Mouse (Mus musculus): ENCODE results near the gene Myo1b.
A peak's percentile ranks its signal among the peaks of the same experiment; 100 is the strongest.

Myo1b gene

DNA sequence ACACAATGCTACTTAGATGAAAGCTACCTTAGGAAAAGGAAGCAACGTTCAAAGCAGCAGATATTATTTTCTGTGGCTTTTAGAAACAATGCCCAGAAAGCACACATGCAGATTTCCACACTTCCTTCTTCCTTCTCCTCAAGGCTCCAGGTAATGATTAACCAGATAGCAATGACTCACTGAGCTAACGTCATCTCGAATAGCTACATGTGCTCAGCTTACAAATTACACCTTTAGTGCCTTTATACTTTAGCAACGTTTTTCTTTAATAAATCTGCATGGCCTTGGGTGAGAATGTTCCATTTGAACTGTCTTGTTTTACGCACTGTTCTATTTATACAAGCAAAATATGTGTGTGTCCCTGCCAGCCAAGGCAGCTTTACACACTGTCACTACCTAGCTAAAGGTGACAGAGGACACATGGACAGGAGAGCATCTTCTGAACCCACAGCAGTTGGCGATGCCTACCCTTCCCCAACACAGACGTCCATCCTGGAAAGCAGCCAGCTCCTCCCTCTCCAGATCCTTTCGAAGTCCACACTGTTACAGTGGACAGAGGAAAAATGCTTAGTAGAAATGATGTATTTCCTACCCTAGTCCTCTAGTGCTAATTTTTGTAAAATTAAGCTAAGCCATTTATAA lies 66.2 kb downstream of the Myo1b start:
- DNase-seq (ENCODE audit: low spot score) = peak; percentile 73

DNA sequence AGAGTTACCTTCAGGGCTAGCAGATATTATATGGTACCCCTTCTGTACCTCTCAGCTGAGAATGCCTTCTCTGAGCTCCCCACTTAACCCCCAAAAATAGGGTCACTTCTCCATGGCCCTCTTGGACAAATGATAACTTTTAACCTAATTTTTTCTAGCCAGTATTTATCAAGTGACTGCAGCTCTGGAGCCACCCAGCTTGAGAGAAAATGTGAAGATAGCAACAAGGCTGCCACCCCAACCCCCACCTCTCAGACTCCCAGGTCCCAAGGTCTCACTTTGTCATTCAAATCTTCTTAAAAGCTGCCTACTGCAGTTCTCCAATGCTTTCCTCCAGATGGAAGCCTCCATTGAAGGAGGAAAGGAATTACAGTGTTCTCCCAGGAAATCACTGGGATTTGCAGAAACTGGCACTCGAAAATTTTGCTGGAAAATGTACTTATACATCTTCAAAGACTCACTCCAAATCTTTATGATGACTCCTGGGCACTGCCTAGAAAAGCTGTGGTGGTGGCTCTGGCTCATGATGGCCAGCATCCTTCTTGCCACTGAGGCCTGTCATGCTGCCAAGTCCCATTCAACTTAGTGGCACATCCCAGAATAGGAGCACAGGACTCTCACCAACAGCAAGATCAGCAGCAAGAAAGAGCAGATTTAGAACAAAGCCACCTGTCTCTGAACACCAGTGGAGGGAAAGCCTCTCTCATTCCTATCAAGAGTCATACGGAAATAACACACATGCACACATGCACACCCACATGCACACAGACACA lies 70.4 kb downstream of the Myo1b start:
- DNase-seq (ENCODE audit: low spot score) = no peak

DNA sequence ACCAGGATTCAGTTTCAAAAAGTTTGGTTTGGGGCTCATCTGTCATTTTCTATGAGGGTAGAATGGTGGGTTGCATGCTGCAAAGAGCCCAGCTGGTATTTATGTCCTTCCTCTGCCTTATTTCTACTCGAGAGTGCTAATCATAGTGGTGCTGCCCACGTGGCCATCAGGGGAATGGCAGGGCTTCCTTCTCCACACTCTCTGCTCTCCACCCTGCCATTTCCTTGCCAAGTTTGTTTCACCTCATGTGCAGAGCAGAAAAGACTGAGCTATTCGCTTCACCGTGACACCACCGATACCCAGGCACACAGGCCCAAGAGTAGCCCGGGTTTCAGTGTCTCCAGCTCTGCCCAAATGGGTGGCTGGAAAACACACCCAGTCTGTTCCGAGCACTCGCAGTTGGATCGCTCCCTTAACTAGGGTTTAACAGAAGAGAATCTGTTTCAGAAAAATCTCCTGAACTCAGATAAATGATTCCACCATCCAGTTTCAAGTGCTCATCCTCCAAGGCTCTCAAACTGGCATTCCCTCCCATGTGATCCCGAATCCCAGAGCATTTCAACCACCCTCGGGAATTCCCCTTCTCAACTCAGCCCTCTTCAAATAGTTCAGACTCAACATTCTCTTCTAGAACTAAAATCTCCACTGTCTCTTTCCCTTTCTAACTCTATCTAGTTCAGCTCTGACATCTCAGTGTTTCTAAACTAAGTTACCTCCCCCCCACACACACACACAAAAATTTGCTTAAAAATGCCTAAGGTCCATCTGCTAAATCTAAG lies 77.8 kb downstream of the Myo1b start:
- DNase-seq (ENCODE audit: low spot score) = no peak

DNA sequence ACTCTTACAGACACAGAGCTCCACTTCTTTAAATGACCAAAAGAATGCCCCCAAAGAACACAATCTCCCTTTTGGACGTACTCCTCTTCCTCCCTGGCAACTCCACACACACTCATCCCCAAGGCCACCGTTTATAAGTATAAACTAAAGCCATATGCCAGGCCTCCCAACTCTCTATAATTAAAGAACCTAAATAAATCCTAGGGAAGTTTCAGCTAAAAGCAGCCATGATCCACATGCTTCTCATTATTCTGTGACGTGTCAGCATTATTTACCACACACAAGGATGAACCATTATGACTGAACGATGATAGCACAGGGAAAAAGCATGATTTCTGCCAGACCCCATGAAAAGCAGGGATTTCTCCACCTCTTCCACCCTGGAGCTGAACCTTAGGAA lies 78.6 kb downstream of the Myo1b start:
- no peak for DNase-seq (ENCODE audit: low spot score)

DNA sequence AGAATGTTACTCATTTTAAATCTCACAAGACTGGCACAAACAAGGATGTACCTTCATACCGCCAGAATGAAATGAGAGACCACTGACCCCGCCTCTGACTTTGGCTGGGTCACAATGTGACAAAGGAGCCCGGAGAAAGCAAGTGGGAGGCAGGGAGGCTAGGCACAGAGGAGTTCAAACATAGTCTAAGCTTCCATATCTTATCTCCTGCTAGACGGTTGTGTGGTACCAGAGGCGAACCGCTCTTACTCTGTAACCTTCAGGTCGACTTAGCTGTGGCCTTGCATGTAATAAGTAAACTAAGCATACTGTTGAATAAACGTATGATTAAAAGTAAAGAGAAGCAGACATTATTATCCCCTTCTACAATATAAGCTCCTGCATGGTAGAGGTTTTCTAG lies 80.1 kb downstream of the Myo1b start:
- DNase-seq (ENCODE audit: low spot score) = no peak

DNA sequence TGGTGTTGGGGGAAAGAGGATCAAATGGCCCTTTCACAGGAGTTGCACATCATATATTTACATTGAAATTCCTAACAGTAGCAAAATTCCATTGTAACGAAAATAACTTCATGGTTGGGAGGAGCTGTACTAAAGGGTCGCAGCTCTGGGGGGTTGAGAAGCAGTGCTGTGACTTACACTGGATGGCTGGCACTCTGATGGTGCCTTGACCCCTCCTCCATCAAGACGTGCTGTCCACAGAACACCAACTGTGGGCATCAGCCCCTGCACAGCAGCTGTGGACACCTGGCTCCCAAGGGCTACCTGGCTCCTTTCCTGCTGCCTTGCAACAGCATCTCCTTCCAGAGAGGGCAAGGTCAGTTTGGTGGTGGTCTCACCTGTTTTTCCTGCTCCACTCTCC lies 81.8 kb downstream of the Myo1b start:
- DNase-seq (ENCODE audit: low spot score) = no peak

DNA sequence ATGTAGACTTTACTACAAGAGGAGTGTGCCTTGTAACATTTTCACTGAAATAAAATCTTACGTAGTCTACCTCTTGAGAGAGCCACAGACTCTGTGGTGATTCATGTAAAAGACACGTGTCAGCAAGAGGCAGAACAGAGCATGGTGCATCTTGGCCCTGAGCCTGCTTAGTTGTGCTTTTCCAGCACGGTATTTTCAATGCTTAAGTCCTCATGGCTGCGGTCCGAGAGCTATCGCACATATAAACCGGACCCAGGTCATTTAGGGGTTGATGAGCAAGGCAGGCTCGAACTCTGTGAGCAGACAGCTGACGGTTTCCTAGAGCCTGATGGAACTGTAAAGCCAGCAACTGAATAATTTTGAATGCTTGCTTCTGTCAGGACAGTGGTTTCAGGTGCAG lies 86.5 kb downstream of the Myo1b start:
- no peak for DNase-seq (ENCODE audit: low spot score)

DNA sequence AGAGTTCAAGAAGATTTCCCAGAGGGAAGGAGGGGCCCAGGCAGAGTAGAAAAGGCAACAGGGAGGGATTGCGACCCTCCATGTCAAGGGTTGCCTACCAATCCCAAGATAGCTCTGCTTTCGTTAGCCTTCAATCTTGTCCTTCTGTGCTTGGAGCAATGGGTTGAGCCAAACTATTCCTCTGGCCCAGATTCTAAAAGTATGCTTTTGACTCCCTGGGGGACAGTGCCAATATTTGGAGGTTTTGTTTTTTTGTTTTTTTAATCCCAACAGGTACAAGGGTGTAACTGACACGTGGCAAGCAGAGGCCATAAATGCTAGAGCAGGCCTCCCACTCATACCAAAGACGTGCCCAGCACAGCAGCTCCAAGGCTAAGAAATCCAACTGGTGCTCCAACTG lies 93.3 kb downstream of the Myo1b start:
- DNase-seq (ENCODE audit: low spot score) = no peak

DNA sequence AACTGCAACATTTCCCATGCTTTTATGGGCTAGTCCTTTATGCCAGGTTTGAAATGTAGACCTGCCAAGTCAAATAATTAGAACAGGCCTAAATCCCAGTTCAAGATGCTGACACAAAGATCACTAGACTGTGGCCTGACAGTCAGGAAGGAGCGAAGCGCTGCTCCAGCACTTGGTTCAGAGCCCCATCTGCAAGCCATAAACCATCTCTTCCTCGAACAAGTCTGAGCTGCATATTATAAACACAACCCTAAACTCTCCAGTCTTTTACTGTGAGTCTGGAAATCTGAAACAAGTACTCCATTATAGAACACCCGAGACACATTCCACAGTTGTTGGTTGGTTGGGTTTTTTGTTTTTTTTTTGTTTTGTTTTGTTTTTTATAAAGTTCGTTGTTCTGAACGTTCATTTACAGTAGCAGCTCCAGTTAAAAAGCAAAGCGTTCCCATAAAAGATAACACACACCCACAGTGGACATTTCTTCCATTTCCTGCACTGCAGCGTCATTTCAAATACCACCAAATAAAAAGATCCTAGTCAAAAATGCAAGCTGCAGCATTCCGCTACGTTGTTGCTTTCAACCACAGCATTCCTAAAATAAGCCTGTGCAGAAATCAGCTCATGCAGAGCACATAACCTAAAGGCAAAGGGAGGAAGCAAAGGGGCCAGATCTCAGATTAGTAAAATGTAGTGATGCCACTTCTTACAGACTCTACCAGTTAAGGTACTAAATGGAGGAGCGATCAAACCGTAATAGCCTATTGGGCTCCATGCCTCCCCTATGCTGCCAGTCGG lies 94.0 kb downstream of the Myo1b start:
- DNase-seq (ENCODE audit: low spot score) = no peak

DNA sequence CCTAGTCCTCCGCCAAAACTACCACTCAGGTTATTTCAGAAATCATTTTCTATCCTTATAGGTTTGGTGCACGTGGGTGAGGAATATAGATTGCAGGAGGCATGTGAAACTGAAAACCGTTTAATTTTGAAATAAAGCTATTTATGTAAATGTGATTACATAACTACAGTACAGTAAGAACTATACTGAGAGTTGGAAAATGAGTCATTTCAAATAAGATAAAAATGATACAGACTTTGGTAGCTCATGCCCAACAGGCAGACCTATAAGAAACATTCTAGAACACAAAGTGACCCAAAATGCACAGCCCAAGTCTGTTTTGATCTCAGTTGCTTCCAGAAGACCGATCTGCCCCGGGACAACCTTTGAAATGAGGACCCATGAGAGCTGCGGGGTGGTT lies 95.4 kb downstream of the Myo1b start:
- DNase-seq (ENCODE audit: low spot score) = no peak

DNA sequence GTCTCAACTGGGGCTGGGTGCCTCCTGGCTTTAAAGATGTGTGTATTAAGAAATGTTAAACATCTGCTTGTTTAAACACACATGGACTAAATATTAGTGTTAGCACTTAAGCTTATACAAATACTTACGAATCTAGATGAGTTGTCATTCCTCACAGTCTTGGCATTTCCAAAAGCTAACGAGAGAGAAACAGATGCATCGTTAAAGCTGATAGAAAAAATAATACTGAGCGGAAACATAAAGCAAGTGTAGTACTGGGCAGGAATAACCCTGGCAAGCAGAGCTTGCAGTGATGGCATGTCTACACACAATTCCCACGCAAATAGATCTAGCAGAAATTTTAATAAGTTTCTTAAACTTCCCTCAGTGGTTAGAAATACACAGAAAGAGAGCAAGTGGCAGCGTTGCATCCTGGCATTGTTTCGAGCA lies 95.8 kb downstream of the Myo1b start:
- peak; percentile 29 for DNase-seq (ENCODE audit: low spot score)

DNA sequence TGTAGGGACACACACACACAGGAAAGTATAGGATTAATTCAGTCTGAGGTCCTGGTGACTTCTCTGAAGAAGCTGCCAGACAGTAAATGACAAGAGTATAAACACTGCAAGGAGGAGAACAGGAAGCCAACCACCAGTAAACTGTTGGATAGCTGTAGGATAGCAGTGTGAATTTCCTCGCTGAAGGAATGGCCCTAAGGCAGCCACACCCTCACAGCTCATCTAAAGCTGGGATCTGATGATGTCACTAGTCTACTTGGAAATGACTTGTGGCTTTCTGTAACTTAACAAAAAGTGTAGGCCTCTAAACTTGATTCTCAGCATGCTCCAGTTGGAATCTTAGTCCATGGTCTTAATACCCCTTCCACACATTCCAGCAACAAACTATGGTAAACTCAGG lies 100.2 kb downstream of the Myo1b start:
- no peak for DNase-seq (ENCODE audit: low spot score)

DNA sequence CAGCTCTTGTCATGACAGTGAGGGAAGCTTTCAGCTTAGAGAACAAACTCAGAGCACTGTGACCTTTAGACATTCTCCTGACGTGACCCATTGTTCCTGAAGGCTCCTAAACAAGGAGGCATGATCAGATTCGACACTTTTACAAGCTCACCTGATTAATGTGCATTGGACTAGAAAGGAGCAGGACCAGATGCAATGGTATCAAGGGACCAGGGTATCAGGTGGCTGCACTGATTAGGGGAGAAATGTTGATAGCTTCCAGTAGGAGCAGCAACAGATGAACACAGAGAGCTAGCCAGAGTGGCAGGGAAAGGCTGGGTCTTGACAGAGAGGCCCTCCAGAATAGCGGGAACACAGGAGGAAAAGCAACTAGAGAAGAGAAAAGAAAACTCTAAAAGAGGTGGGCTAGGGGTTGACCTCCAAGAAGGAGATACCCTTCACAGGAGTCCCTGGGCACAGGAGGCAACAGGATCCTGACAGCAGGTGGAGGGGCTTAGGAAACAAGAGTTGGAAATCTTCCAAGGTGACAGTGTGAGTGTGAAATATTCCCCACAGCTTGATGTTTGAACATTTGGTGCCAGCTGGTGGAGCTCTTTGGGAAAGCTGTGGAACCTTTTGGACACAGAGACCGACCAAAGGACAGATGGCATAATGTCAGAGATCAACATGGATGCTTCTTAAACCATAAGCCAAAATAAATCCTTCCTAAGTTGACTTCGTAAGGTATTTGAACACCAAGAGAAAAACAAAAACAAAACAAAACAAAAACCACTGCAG lies 100.8 kb downstream of the Myo1b start:
- no peak for DNase-seq (ENCODE audit: low spot score)

DNA sequence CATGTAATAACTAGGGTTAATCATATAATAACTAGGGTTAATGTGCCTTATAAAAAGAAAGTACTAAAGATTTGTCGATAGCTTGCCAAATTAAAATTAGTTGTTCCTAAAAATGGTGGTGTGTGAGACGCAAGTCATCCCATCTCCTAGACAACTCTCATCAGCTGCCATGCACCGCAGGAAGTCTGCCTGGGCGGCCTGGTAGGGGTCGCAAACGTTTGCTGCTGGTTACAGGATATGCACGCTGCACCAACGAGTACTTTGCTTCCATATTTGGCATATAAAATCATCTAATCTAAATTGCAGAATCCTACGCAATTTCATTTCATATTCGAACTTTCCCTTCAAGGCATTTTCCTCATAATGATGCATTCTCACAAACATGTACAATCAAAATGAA lies 107.0 kb downstream of the Myo1b start:
- no peak for DNase-seq (ENCODE audit: low spot score)

DNA sequence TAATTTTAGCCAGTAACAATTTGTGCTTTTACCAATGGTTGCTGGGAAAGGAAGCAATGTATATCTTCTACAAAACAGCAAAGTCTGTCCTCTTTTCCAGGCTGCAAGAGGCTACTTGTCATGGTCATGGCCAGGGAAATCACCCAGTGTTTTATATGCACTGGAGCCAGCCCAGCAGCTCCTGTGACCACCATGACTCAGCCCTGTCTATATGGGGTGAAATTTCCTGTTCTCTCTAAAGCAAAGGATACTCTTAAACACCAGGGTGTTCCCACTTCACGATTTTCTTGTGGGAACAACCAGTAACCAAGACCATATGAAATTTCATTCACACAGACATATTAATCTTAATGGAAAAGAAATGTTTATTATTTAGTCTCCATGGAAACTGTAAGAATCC lies 107.6 kb downstream of the Myo1b start:
- no peak for DNase-seq (ENCODE audit: low spot score)

DNA sequence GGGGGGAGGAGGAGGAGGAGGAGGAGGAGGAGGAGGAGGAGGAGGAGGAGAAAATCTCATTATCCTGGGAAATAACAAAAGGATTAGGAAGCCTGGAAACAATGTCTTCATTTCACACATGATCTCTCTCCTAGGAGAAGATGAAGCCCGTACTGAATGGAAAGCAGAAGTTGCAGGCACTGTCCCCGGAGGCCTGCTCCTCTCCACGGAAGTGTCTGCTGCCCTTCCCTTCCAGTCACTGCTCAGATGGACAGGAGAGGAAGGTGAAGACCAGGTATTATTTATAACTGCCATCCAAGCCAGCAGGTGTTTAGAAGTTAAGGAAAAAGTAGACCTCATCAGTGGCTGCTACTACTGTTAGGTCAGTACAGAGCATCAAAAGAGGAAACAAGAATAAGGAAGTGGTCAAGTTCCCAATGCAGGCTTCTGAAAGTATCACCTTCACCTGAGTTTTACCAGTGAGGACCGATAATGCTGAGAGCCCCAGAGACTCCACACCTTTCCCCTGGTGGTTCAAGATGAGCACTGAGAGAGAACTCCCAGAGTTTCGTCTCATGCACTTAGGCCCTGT lies 110.7 kb downstream of the Myo1b start:
- DNase-seq (ENCODE audit: low spot score) = no peak

DNA sequence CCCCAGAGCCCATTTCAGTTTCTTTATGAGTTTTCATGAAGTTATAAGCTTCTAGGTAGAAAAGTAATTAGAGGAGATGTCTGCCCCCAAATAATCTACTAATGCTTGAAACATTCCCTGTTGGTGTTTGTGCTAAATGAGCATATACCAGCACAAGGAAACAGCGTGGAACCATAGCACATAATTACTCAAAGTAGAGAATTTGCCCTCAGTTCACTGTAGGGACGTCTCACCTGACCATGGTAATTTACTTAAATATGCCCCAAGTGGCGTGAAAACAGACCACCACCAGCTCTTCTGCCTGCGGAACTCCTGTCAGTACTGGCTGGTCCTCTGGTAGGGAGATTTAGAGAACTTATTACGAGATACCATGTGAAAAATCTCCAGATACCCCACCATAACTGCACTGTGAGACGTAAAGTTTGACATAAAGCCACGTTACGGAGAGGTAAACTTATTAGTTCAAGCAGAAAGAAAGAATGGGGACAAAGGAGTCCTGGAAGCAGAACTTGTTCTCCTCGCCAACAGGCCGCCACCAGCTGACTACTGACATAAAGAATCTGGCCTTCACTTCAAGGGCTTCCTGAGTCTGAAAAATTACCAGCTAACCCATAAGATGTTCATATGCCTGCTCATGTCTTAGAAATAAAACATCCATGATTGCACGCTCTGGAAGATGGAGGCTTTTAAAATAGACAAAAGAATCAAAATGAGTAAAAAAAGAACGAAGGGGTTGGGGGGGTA lies 111.4 kb downstream of the Myo1b start:
- DNase-seq (ENCODE audit: low spot score) = no peak

DNA sequence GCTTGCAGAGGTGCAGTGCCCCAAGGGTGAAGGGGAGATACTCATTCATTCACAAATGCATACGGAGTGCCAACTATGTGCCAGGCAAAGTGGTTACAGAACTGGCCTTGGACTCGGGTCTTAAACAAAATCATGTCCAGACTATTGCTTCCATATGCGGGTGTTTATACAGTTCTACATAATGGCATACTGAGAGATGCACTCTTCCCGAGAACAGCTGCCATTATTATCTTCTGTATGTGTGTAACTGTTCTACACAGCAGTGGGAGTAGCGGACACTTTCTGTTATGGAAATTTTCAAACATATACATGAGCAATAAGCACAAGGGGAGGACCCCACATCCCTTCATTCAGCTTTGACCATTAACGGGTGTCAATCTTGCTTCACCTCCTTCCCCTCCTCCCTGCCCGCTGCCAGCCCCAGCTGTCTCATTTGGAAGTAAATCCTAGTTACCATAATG lies 117.8 kb downstream of the Myo1b start:
- DNase-seq (ENCODE audit: low spot score) = no peak

DNA sequence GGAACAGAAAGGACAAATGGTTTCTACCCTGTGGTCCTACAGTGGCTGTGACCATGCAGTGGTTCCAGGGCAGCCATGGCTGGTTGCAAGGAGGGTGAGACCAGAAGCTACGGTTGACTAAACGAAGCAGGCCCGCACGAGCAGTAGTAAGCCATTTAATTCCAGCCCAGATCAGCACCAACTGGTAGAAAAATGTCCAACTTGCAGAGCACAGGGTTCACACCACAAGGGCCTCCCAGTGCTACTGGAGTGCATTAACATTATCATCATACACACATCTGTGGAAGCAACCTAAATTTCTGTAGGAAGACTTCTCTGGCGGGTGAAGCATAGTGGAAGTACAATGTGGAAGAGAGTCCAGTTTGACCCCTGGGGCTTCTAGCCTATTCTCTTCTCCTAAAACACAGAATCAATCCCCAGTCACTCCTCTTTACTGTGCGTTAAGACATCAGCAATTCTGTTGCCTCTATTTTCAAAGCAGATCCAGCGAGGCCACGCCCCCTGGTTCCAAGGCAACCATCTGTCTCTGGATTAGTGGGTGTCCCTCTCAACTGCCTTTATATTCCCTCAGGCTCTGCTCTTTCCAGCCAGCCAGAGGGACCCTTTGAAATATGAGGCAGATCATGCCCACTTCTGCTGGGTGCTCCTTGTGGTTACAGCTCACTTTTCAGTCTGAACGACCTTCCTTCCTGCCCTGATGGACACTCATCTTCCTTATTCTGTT lies 120.1 kb downstream of the Myo1b start:
- no peak for DNase-seq (ENCODE audit: low spot score)

DNA sequence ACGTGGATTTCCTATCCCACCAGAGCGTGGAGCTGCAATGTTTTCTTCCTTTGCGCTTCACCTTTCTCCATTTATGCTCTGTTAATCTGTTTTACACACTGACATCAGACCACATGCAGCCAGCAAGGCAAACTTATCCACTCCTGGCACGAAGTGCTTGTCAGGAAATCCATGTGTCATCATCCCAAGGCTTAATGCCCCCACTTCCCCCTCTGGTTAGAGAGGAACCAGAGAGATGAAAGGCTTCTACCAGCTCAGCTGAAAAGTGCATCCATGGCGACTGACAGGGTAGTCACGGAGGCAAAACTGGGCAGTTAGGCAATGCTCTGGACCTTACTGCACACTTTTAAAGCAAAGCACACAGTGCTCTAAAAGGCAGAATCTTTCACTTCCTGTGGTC lies 126.6 kb downstream of the Myo1b start:
- peak; percentile 23 for DNase-seq (ENCODE audit: low spot score)

Measured in lung, postnatal 25 days (tissue).